Mouse (Mus musculus) left cerebral cortex, postnatal 10 days (tissue): ENCODE data around the gene Dedd. TPM values are rescaled to one million over a fixed set of nuclear protein-coding genes. Genes with fewer than 3 reads are reported as not detected.

ENCODE experiments used
- DNase-seq, 2 experiments: peaks; one replicate each; pipeline ENCODE4 v3.0.0; 2021 to 2022; ENCODE audit warnings: low spot score in 2 of 2, mixed read lengths in 1 of 2; ENCODE audit errors: extremely low spot score in 1 of 2
- intact Hi-C: fragments of 180-260 bp; cut with DNase I; formaldehyde crosslinking; loops from one replicate; pipeline ENCODE4 v1.15.1; 2025
- total RNA-seq, 2 experiments: library from RNA; stranded (reverse); gene quantifications; 2 replicates each; pipeline ENCODE4 v1.2.3; 2021

Dedd gene
- total RNA-seq, 2 experiments from 2014 or later, result 34.6 to 37.8 TPM

- intact Hi-C loops, result no loop called here
Observed at GRCm38 (mm10) chr1:171387099-171387498, 58.2 kb downstream of the Dedd start.

DNA sequence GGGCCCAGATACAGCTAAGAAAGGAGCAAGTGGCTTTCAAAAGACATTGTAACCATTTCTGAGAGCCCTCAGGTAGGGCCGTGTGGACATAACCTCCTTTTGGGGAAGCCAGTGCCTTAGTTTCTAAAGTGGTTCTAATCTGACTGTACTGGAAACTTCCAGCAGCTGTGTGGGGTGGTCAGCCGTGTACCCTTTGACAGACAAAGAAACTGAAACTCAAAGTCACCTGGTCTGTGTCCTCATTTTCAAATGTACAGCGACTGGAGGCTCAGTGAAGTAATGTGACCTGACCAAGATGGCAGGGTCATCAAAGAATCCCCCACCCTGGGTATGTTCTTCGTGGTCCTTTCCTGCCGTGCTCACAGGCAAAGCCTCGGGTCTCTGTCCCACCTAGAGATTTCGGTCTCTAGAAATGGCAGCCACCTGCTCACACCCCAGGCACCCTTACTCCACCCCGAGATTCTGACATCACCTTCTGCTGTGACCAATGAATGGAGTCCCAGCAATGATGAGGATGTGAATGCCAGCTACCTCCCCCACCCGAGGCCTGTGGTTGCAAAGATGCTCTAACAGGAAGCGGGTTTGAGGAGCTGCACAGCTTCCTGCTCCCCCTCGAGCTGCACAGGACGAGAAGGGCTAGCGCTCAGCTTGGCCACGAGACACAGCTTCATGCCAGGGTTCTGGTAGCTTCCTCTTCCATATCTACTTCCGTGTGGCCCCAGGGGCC, 59.6 kb downstream of the Dedd start, which contains the start of gene Arhgap30:
Gene Arhgap30 (plus strand): TSS at position 579 of the 727 bp plus-strand sequence.
- peak; percentile 32 to 56 for DNase-seq
- intact Hi-C loops, result no loop called here

More at GRCm38 (mm10) chr1:171387099-171387498, 58.2 kb downstream of the Dedd start:
- peak in 1 of 2 experiments; percentile 63 for DNase-seq

DNA sequence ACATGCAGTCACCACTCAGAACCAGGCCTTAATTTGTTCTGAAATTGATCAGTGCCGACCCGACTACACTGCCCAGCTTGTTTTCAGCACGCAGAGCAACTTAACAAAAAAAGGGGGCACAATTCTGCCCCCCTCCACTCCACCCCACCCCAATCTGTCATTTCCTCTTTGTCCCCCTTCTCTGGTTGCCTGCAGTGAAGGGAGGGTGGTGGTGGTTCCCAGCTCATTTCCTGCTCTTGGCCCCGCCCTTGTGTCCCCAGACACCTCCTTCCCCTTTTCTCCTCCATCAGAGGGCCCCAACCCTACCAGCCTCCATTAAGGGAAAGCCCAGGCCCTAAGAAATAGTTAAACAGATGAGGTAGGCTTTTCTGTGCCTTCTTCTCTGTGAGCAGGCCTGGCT, 61.2 kb downstream of the Dedd start:
- DNase-seq, result no peak
- intact Hi-C loops, result no loop called here

Other genes starting within 250 kb of the Dedd start
- gene Cfap126, start 215.2 kb upstream of the Dedd start, total RNA-seq, result under 1 TPM; 0.34 to 0.69 TPM
- 100 to 1,000 TPM; 200 to 210 TPM for gene Sdhc, start 178.5 kb upstream of the Dedd start, total RNA-seq
- not detected for gene Mpz, start 178.4 kb upstream of the Dedd start, total RNA-seq
- gene Pcp4l1, start 132.9 kb upstream of the Dedd start, total RNA-seq, result 10 to 100 TPM; 28.0 to 42.2 TPM
- not detected for gene Nr1i3, start 115.2 kb upstream of the Dedd start, total RNA-seq
- 10 to 100 TPM; 71.4 to 71.6 TPM for gene Tomm40l, start 106.6 kb upstream of the Dedd start, total RNA-seq
- 1 to 10 TPM; 2.5 to 3.9 TPM for gene Apoa2, start 104.1 kb upstream of the Dedd start, total RNA-seq
- gene Fcer1g, start 94.8 kb upstream of the Dedd start, total RNA-seq, result 10 to 100 TPM; 11.9 to 13.4 TPM
- 1 to 10 TPM; 4.6 to 7.2 TPM for gene Adamts4, start 78.7 kb upstream of the Dedd start, total RNA-seq
- 100 to 1,000 TPM; 243 to 255 TPM for gene Ndufs2, start 77.8 kb upstream of the Dedd start, total RNA-seq
- gene B4galt3, start 58.8 kb upstream of the Dedd start, total RNA-seq, result 10 to 100 TPM; 59.7 to 64.1 TPM
- gene Ppox, start 48.0 kb upstream of the Dedd start, total RNA-seq, result 10 to 100 TPM; 20.4 to 21.8 TPM
- gene Usp21, start 41.2 kb upstream of the Dedd start, total RNA-seq, result 10 to 100 TPM; 51.5 to 53.4 TPM
- gene Ufc1, start 34.1 kb upstream of the Dedd start, total RNA-seq, result 100 to 1,000 TPM; 110 to 114 TPM
- gene Nit1, start 16.5 kb downstream of the Dedd start, total RNA-seq, result 10 to 100 TPM; 38.5 to 41.0 TPM
- 100 to 1,000 TPM in 1 of 2 experiments, 10 to 100 TPM in 1; 93.9 to 107 TPM for gene Pfdn2, start 16.5 kb downstream of the Dedd start, total RNA-seq
- 1 to 10 TPM; 7.1 to 7.8 TPM for gene Klhdc9, start 31.7 kb downstream of the Dedd start, total RNA-seq
- 1 to 10 TPM; 1.4 TPM for gene Nectin4, start 41.0 kb downstream of the Dedd start, total RNA-seq
- gene Arhgap30, start 59.8 kb downstream of the Dedd start, total RNA-seq, result 1 to 10 TPM; 2.0 to 2.1 TPM
- gene Usf1, start 82.2 kb downstream of the Dedd start, total RNA-seq, result 100 to 1,000 TPM; 110 to 119 TPM
- gene Tstd1, start 89.7 kb downstream of the Dedd start, total RNA-seq, result 1 to 10 TPM; 1.5 to 2.6 TPM
- 1 to 10 TPM; 6.3 to 9.0 TPM for gene F11r, start 108.4 kb downstream of the Dedd start, total RNA-seq
- 1 to 10 TPM; 4.6 to 5.5 TPM for gene Alyref2, start 174.3 kb downstream of the Dedd start, total RNA-seq
- not detected for gene Itln1, start 206.1 kb downstream of the Dedd start, total RNA-seq
- not detected for gene Cd244a, start 230.0 kb downstream of the Dedd start, total RNA-seq